Comparison of ENCODE assay signal across 16 mouse cellular contexts in genomic region chr16:10697861-10698659, GRCm38 (mm10).
DNase-seq lines count a peak whose midpoint lies in the region; ATAC-seq and TF ChIP-seq lines count a peak whose summit lies in the region.
"Had no signal": no experiment of that assay in that cellular context is flagged by ENCODE, and none has a peak within 500 bp of the region (broad histone marks: within the 10 kb centered on the region; RNA-seq: fewer than 3 reads in every experiment).

No protein-coding gene starts in this region.

- no peak overlapping the region for H3K4me2 ChIP-seq in heart, postnatal 0 days (ENCODE audit: low read depth, low read length)
- no peak overlapping the region for H3K4me2 ChIP-seq in lung, embryonic 16.5 days (ENCODE audit: low read depth, low read length)
- H3K4me2 ChIP-seq: liver, embryonic 11.5 days; midbrain, embryonic 12.5 days; neural tube, embryonic 13.5 days had no signal

- H3K4me3 ChIP-seq in heart, postnatal 0 days (ENCODE audit: low read depth, low read length): no peak overlapping the region
- H3K4me3 ChIP-seq in lung, embryonic 16.5 days (ENCODE audit: low read length): no peak overlapping the region
- H3K4me3 ChIP-seq: erythroblast, embryonic 14.5 days; midbrain, embryonic 12.5 days; neural tube, embryonic 13.5 days had no signal

- intact Hi-C loops in heart, postnatal 36 days (cut with DNase I): no loop called here

- no peak for TF ChIP-seq EP300 in heart, postnatal 0 days (IDR thresholded peaks at IDR 0.05; ENCODE audit: low read depth)

- ATAC-seq in heart, postnatal 0 days (ENCODE audit: insufficient read depth, low read depth): peak; percentile 63; the same call in 1 of the 2 replicates
- peak; percentile 74 for ATAC-seq in lung, embryonic 16.5 days (ENCODE audit: low read depth)
- ATAC-seq: forebrain, embryonic 16.5 days had no signal

- H3K4me1 ChIP-seq in heart, postnatal 0 days (ENCODE audit: control insufficient read depth, insufficient read depth): peaks cover 20% of the 10 kb centered on the region
- peaks cover 17% of the 10 kb centered on the region for H3K4me1 ChIP-seq in lung, embryonic 16.5 days (replicated peaks; ENCODE audit: control insufficient read depth, insufficient read depth, low read length)
- H3K4me1 ChIP-seq: midbrain, embryonic 12.5 days had no signal

- peak overlapping the region; percentile 57; the same call in 1 of the 2 replicates for H3K27ac ChIP-seq in heart, postnatal 0 days (ENCODE audit: low read depth)
- H3K27ac ChIP-seq in lung, embryonic 16.5 days (ENCODE audit: low read length): peak overlapping the region; percentile 65
- H3K27ac ChIP-seq: midbrain, embryonic 12.5 days; neural tube, embryonic 13.5 days had no signal

- H3K36me3 ChIP-seq in heart, postnatal 0 days (replicated peaks; ENCODE audit: control insufficient read depth, insufficient read depth, low read length): no peaks in the 10 kb centered on the region
- no peaks in the 10 kb centered on the region for H3K36me3 ChIP-seq in lung, embryonic 16.5 days (ENCODE audit: control insufficient read depth, insufficient read depth, low read length)
- H3K36me3 ChIP-seq: midbrain, embryonic 12.5 days; neural tube, embryonic 13.5 days had no signal

- H3K9ac ChIP-seq in heart, postnatal 0 days (replicated peaks; ENCODE audit: low read depth, low read length): no peak overlapping the region
- H3K9ac ChIP-seq in lung, embryonic 16.5 days (ENCODE audit: low read length): no peak overlapping the region
- H3K9ac ChIP-seq: midbrain, embryonic 12.5 days; neural tube, embryonic 13.5 days had no signal

- H3K27me3 ChIP-seq in heart, postnatal 0 days (ENCODE audit: control insufficient read depth, insufficient read depth, low read length): no peaks in the 10 kb centered on the region
- H3K27me3 ChIP-seq in lung, embryonic 16.5 days (ENCODE audit: control insufficient read depth, insufficient read depth, low read depth, low read length): no peaks in the 10 kb centered on the region
- H3K27me3 ChIP-seq: midbrain, embryonic 12.5 days; neural tube, embryonic 13.5 days had no signal

- WGBS in heart, postnatal 0 days: 60% methylated on average over 6 of the region's 6 CpGs
- 54% methylated on average over 6 of the region's 6 CpGs for WGBS in lung, embryonic 16.5 days

- peak; percentile 45 for DNase-seq in cerebellum, adult 9-10 months
- no peak for DNase-seq in cerebellum, postnatal 4 days (ENCODE audit: low spot score in 2 of 2)
- DNase-seq in heart, postnatal 0 days (ENCODE audit: low spot score): no peak
- DNase-seq in heart, postnatal 36 days: no peak
- DNase-seq in thymus, postnatal 14 days: peak; percentile 60
- no peak for DNase-seq in spleen, adult 18-20 months
- no peak for DNase-seq in urinary bladder, postnatal 4 days (ENCODE audit: low spot score in 2 of 2)
- DNase-seq: cerebellum, postnatal 36 days; heart, postnatal 4 days; right cerebral cortex, postnatal 14 days had no signal

- no peak for TF ChIP-seq CTCF in heart, postnatal 0 days (IDR thresholded peaks at IDR 0.05; ENCODE audit: low read depth)

- no peaks in the 10 kb centered on the region for H3K9me3 ChIP-seq in heart, postnatal 0 days (replicated peaks; ENCODE audit: control insufficient read depth, low read length)
- no peaks in the 10 kb centered on the region for H3K9me3 ChIP-seq in lung, embryonic 16.5 days (ENCODE audit: control insufficient read depth, low read length)
- H3K9me3 ChIP-seq: midbrain, embryonic 12.5 days; neural tube, embryonic 13.5 days had no signal

Comparison
In these comparisons a context has a peak if more than half of its experiments do, and no peak if none do; other contexts are left out.
1. DNase-seq: peak in cerebellum, adult 9-10 months (single experiment) and thymus, postnatal 14 days (single experiment); none in cerebellum, postnatal 4 days (0 of 2), heart, postnatal 0 days (single experiment), heart, postnatal 36 days (0 of 2), spleen, adult 18-20 months (0 of 2) and urinary bladder, postnatal 4 days (0 of 2).